Mouse (Mus musculus): ENCODE measurements around the gene Cers1. TPM values are rescaled to one million over a fixed set of nuclear protein-coding genes. Genes with fewer than 3 reads are reported as not detected.

The Cers1 gene
- polyA plus RNA-seq, 1 experiment from 2014 or later: 4.0 TPM

- Histone ChIP-seq H3K36me3 (peaks cover 91% of the 10 kb centered on the region), H3K4me3 (replicated peaks) (no peak overlapping the region), H3K9me3 (replicated peaks) (no peaks in the 10 kb centered on the region), H3K4me1 (peaks cover 3% of the 10 kb centered on the region; the same call in 1 of the 2 replicates), H3K9ac (no peak overlapping the region), H3K27ac (no peak overlapping the region), H3K27me3 (no peaks in the 10 kb centered on the region), H3K4me2 (no peak overlapping the region)
- 87% methylated on average over 14 of the region's 14 CpGs for WGBS
- no peak for ATAC-seq (replicated peaks; ENCODE audit: low FRiP score)
Observed at GRCm38 (mm10) chr8:70342007-70342406, 26.4 kb downstream of the Cers1 start.

- Histone ChIP-seq H3K4me1 (peaks cover 6% of the 10 kb centered on the region), H3K27me3 (no peaks in the 10 kb centered on the region), H3K36me3 (peaks cover 83% of the 10 kb centered on the region), H3K9me3 (replicated peaks) (no peaks in the 10 kb centered on the region), H3K4me3 (replicated peaks) (no peak overlapping the region), H3K9ac (no peak overlapping the region), H3K4me2 (no peak overlapping the region), H3K27ac (no peak overlapping the region)
- WGBS: 65% methylated on average over 7 of the region's 7 CpGs
- ATAC-seq (replicated peaks; ENCODE audit: low FRiP score): no peak
Observed at GRCm38 (mm10) chr8:70343076-70343475, 27.5 kb downstream of the Cers1 start.

GRCm38 (mm10) chr8:70343696-70344095 lies 28.1 kb downstream of the Cers1 start:
- WGBS: 47% methylated on average over 6 of the region's 6 CpGs
- Histone ChIP-seq H3K4me3 (replicated peaks) (no peak overlapping the region), H3K27me3 (no peaks in the 10 kb centered on the region), H3K9ac (no peak overlapping the region), H3K9me3 (replicated peaks) (no peaks in the 10 kb centered on the region), H3K27ac (no peak overlapping the region), H3K36me3 (peaks cover 83% of the 10 kb centered on the region), H3K4me2 (no peak overlapping the region), H3K4me1 (peaks cover 12% of the 10 kb centered on the region)
- no peak for ATAC-seq (replicated peaks; ENCODE audit: low FRiP score)

GRCm38 (mm10) chr8:70344279-70344678 lies 28.7 kb downstream of the Cers1 start:
- H3K4me3 ChIP-seq (replicated peaks): no peak overlapping the region
- no peak for ATAC-seq (replicated peaks; ENCODE audit: low FRiP score)
- peaks cover 18% of the 10 kb centered on the region for H3K4me1 ChIP-seq
- no peak overlapping the region for H3K4me2 ChIP-seq
- H3K27ac ChIP-seq: no peak overlapping the region
- H3K9ac ChIP-seq: no peak overlapping the region
- no peaks in the 10 kb centered on the region for H3K27me3 ChIP-seq
- no peaks in the 10 kb centered on the region for H3K9me3 ChIP-seq (replicated peaks)
- H3K36me3 ChIP-seq: peaks cover 83% of the 10 kb centered on the region
- 85% methylated on average over 2 of the region's 2 CpGs for WGBS

GRCm38 (mm10) chr8:70347443-70347842 lies 31.9 kb downstream of the Cers1 start:
- 86% methylated on average over 4 of the region's 4 CpGs for WGBS
- no peaks in the 10 kb centered on the region for H3K9me3 ChIP-seq (replicated peaks)
- H3K9ac ChIP-seq: no peak overlapping the region
- H3K4me2 ChIP-seq: no peak overlapping the region
- H3K4me3 ChIP-seq (replicated peaks): no peak overlapping the region
- peaks cover 48% of the 10 kb centered on the region for H3K4me1 ChIP-seq
- ATAC-seq (replicated peaks; ENCODE audit: low FRiP score): no peak
- peaks cover 63% of the 10 kb centered on the region for H3K36me3 ChIP-seq
- no peak overlapping the region for H3K27ac ChIP-seq
- no peaks in the 10 kb centered on the region for H3K27me3 ChIP-seq

- peaks cover 48% of the 10 kb centered on the region for H3K4me1 ChIP-seq
- H3K27ac ChIP-seq: no peak overlapping the region
- no peak for ATAC-seq (replicated peaks; ENCODE audit: low FRiP score)
- no peaks in the 10 kb centered on the region for H3K27me3 ChIP-seq
- H3K9ac ChIP-seq: no peak overlapping the region
- H3K36me3 ChIP-seq: peaks cover 58% of the 10 kb centered on the region
- H3K4me2 ChIP-seq: no peak overlapping the region
- H3K9me3 ChIP-seq (replicated peaks): no peaks in the 10 kb centered on the region
- WGBS: 65% methylated on average over 1 of the region's 1 CpGs
- no peak overlapping the region for H3K4me3 ChIP-seq (replicated peaks)
Observed at GRCm38 (mm10) chr8:70347860-70348420, 32.4 kb downstream of the Cers1 start.

GRCm38 (mm10) chr8:70351035-70351999 lies 35.7 kb downstream of the Cers1 start:
- Histone ChIP-seq H3K9me3 (replicated peaks) (no peaks in the 10 kb centered on the region), H3K27me3 (no peaks in the 10 kb centered on the region), H3K36me3 (peaks cover 31% of the 10 kb centered on the region), H3K9ac (peak overlapping the region; percentile 99), H3K4me1 (peaks cover 53% of the 10 kb centered on the region), H3K4me3 (replicated peaks) (peak overlapping the region; percentile 99), H3K4me2 (peak overlapping the region; percentile 96), H3K27ac (peak overlapping the region; percentile 91; the same call in 1 of the 2 replicates)
- ATAC-seq (replicated peaks; ENCODE audit: low FRiP score): no peak
- 45% methylated on average over 15 of the region's 15 CpGs for WGBS

GRCm38 (mm10) chr8:70352000-70352384 lies 36.4 kb downstream of the Cers1 start:
- H3K9ac ChIP-seq: peak overlapping the region; percentile 99
- H3K4me3 ChIP-seq (replicated peaks): peak overlapping the region; percentile 99
- H3K9me3 ChIP-seq (replicated peaks): no peaks in the 10 kb centered on the region
- WGBS: 10% methylated on average over 3 of the region's 3 CpGs
- no peak for ATAC-seq (replicated peaks; ENCODE audit: low FRiP score)
- H3K36me3 ChIP-seq: peaks cover 26% of the 10 kb centered on the region
- H3K27ac ChIP-seq: peak overlapping the region; percentile 91; the same call in 1 of the 2 replicates
- H3K4me1 ChIP-seq: peaks cover 53% of the 10 kb centered on the region
- H3K27me3 ChIP-seq: no peaks in the 10 kb centered on the region
- peak overlapping the region; percentile 96 for H3K4me2 ChIP-seq

GRCm38 (mm10) chr8:70352657-70353151 lies 37.1 kb downstream of the Cers1 start:
- peak; percentile 46 for ATAC-seq (replicated peaks; ENCODE audit: low FRiP score)
- H3K27me3 ChIP-seq: no peaks in the 10 kb centered on the region
- peaks cover 26% of the 10 kb centered on the region for H3K36me3 ChIP-seq
- WGBS: 0% methylated on average over 61 of the region's 64 CpGs
- H3K4me1 ChIP-seq: peaks cover 53% of the 10 kb centered on the region
- peak overlapping the region; percentile 99 for H3K4me3 ChIP-seq (replicated peaks)
- H3K9me3 ChIP-seq (replicated peaks): no peaks in the 10 kb centered on the region
- peak overlapping the region; percentile 96 for H3K4me2 ChIP-seq
- H3K27ac ChIP-seq: peak overlapping the region; percentile 91
- H3K9ac ChIP-seq: peak overlapping the region; percentile 99

GRCm38 (mm10) chr8:70353194-70353817 lies 37.7 kb downstream of the Cers1 start, which contains the start of gene Upf1:
Upf1 (minus strand) TSS chr8:70353278.
- Histone ChIP-seq H3K36me3 (peaks cover 22% of the 10 kb centered on the region), H3K9ac (peak within 1 kb of the TSS; percentile 99), H3K27me3 (no peaks in the 10 kb centered on the region), H3K4me3 (replicated peaks) (peak within 1 kb of the TSS; percentile 99), H3K4me1 (peaks cover 48% of the 10 kb centered on the region), H3K9me3 (replicated peaks) (no peaks in the 10 kb centered on the region), H3K27ac (peak within 1 kb of the TSS; percentile 91), H3K4me2 (peak within 1 kb of the TSS; percentile 96)
- under 1% methylated on average over 69 of the region's 69 CpGs for whole genome bisulfite sequencing
- ATAC-seq (replicated peaks; ENCODE audit: low FRiP score): peak; percentile 92

- peak overlapping the region; percentile 96 for H3K4me2 ChIP-seq
- H3K4me3 ChIP-seq (replicated peaks): peak overlapping the region; percentile 99
- H3K27me3 ChIP-seq: no peaks in the 10 kb centered on the region
- H3K27ac ChIP-seq: 0 out of 2 replicates have a peak overlapping the region, but pooled peaks have one; percentile 1
- H3K9me3 ChIP-seq (replicated peaks): no peaks in the 10 kb centered on the region
- peaks cover 41% of the 10 kb centered on the region for H3K4me1 ChIP-seq
- 59% methylated on average over 4 of the region's 4 CpGs for WGBS
- peaks cover 15% of the 10 kb centered on the region for H3K36me3 ChIP-seq
- H3K9ac ChIP-seq: peak overlapping the region; percentile 31; the same call in 1 of the 2 replicates
- ATAC-seq (replicated peaks; ENCODE audit: low FRiP score): no peak
Observed at GRCm38 (mm10) chr8:70354004-70354403, 38.4 kb downstream of the Cers1 start.

Measured in kidney, embryonic 15.5 days (tissue).